Mouse (Mus musculus): ENCODE data around the gene Cldn15.

GRCm38 (mm10) chr5:136950521-136950920, 15.9 kb upstream of the Cldn15 start:
- TF ChIP-seq CTCF (IDR thresholded peaks at IDR 0.05; ENCODE audit: control insufficient read depth, insufficient read depth, insufficient read length), result no peak
- TF ChIP-seq FOSL1 (IDR thresholded peaks at IDR 0.05; ENCODE audit: insufficient read depth, low read length, poor library complexity, severe bottlenecking), result no peak
- TF ChIP-seq USF1 (IDR thresholded peaks at IDR 0.05; ENCODE audit: low read depth), result no peak
- TF ChIP-seq MAX (IDR thresholded peaks at IDR 0.05), result no peak
- no peak for TF ChIP-seq CEBPB (IDR thresholded peaks at IDR 0.05; ENCODE audit: low read depth)
- no peak for TF ChIP-seq MYOD1 (IDR thresholded peaks at IDR 0.05; ENCODE audit: control insufficient read depth, insufficient read length, low read depth)

All from C2C12 (cell line).